Mouse (Mus musculus) spleen, postnatal 4 days (tissue): ENCODE results near the gene Spns2.
"Not testable (repeated sequence)": the region's sequence is repeated elsewhere in the genome, so short reads cannot be mapped to it uniquely, and the experiment has no call there.

ENCODE experiments used
- DNase-seq, 2 experiments: peaks; one replicate each; pipeline ENCODE4 v3.0.0; 2022; ENCODE audit warnings: low spot score in 2 of 2

Gene Spns2

GRCm38 (mm10) chr11:72436756-72437650 is 52.7 kb downstream of the Spns2 start:
- DNase-seq, result no peak

GRCm38 (mm10) chr11:72436271-72436670 is 53.4 kb downstream of the Spns2 start:
- DNase-seq, result no peak

DNA sequence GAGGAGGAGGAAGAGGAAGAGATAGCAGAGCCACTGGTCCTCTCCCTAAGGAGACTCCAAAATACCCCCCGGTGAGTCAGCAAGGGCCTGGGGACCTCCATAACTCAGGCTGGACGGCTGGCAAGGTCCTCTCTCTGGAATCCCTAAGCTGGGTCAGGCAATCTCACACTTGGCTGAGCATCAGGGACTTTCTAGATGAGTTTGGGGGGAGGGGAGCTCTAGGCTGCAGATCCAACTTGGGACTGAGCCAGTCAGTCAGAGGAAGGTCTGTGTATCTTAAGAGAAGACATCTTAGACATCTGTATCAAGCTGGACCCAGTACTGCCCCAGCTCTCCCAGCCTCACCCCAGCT is 54.0 kb downstream of the Spns2 start:
- DNase-seq, result no peak

DNA sequence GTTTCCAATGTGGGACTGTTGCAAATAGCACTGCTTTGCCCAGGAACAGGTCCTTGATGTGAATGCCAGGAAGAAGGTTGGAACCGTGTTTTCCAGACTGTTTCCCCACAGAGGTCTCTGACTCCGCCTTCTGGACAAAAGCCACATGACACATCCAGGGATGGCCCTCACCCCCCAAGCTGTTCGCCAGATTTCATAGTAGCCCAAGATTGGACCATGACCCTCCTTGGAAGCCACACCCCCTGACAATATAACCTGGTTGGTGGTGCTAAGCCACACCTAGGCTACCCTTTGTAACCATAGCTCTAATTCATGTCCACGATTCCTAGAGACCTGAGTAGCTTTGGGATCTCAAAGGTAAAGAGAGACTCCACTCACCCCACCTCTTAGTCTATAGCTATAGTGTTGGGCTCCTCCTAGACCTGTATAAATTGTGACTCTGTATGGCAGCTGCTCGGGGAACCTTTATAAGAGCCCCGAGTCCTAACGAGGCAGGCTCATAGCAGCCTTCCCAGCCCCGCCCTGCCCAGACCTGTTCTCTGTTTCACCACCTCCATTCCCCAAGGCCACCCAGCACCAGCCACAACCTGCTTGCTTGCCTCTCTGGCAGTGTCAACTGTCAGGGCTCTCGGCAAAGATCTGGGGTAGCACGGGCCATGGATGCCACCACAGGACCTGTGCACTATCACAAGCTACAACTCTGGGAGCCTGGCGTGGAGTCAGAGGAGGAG is 54.6 kb downstream of the Spns2 start, which contains the start of gene Ggt6:
Gene Ggt6, plus strand, starts transcription at position 564 of the 731 bp plus-strand sequence.
- DNase-seq, result no peak

- not testable (repeated sequence) for DNase-seq
Measured at GRCm38 (mm10) chr11:72430311-72431068, 59.2 kb downstream of the Spns2 start.

GRCm38 (mm10) chr11:72429288-72429690 is 60.4 kb downstream of the Spns2 start:
- DNase-seq, result peak; percentile 78 to 85

GRCm38 (mm10) chr11:72428694-72429093 is 61.0 kb downstream of the Spns2 start:
- DNase-seq, result peak; percentile 78 to 94

- no peak for DNase-seq
Measured at GRCm38 (mm10) chr11:72426884-72427283, 62.8 kb downstream of the Spns2 start.

- no peak for DNase-seq
Measured at GRCm38 (mm10) chr11:72425201-72425600, 64.5 kb downstream of the Spns2 start.

DNA sequence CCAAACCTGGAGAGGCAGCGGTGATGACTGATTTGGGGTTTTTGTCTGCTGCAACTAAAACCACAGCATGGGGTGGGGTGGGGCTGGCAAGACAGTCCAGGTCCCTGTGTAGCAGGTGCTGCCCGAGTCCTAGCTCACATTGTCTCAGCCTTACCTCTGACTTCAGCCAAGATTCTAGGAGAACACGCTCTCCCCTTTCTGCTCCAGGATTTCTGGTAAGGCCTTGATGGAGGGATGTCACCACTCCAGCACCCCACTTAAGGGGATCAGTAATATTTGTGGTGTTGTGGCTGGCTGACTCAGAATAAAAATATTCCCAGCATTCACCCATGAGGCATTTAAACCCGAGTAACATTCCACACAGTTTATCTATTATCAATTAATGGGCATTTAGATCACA is 66.0 kb downstream of the Spns2 start:
- no peak for DNase-seq

DNA sequence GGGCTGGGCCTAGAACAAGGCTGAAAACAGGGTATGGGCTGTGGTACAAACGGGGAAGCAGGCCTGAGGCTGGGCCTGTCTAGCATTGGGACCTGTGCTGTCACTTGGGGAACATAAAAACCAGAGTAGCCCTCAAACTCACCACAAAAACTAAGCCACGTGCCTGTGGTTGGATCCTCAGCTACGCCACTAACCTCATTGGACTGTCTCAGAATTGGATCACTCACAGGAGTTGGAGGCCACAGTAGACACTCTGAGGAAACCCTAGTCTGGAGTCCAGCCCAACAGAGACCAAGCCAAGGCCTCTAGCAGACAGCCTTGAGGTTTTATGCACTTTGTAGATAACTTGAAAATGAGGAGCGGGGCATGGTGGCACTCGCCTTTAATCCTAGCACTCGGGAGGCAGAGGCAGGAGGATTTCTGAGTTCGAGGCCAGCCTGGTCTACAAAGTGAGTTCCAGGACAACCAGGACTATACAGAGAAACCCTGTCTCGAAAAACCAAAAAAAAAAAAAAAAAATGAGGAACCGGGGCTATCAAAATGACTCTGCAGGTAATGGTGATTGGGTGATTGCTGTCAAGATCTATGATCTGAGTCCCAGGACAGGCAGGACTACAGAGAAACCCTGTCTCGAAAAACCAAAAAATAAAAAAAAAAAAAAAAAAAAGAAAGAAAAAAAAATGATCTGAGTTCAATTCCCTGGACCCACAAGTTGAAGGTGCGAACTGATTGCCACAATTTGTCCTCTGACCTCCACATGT is 68.0 kb downstream of the Spns2 start:
- DNase-seq, result no peak

DNA sequence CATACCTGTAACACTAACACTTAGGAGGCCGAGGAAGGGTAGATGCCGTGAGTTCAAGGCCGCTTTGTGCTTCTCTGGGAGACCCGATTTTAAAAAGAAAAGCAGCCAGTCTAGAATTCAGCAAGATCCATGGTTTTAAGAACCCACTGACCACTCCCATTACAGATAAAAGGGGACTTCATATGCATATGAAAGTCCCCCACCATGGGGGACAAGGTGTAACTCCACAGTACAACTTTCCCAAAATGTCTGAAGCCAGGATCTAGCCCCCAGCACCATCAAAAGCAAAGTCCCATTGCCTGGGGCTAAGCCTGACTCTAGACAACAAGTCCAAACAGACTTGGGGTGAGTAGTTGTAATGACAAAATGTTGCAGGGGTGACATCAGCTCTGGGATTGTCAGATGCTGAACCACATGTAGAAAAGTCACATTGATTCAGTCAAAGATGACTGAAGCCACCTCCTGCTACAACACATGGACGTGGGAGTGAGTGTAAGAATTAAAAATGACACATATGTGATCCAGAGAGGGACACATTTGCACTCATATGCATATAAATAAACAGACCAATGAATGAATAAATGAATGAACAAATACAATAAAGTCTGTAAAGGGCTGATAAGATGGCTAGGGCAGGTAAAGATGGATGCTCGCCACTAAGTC is 69.1 kb downstream of the Spns2 start:
- no peak for DNase-seq

DNA sequence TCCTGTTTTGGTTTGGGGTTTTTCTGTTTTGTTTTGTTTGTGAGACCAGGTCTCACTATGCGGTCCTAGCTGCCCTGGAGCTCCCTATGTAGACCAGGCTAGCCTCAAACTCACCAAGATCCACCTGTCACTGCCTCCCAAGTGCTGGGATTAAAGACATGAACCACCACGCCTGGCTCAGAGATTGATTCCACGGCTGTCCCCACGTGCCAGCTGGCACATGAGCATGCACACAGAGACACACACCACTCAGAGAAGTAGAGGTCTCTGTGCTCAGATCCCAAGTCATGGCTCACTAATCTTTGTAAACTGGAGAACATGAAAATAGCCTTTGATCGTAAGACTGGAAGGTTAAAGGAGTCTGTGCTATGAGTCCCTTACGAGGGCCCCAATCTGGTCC is 70.7 kb downstream of the Spns2 start:
- no peak for DNase-seq

- DNase-seq, result no peak
Measured at GRCm38 (mm10) chr11:72418227-72418626, 71.5 kb downstream of the Spns2 start.

- no peak for DNase-seq
Measured at GRCm38 (mm10) chr11:72417376-72417775, 72.3 kb downstream of the Spns2 start.

GRCm38 (mm10) chr11:72416666-72417065 is 73.0 kb downstream of the Spns2 start:
- no peak for DNase-seq

DNA sequence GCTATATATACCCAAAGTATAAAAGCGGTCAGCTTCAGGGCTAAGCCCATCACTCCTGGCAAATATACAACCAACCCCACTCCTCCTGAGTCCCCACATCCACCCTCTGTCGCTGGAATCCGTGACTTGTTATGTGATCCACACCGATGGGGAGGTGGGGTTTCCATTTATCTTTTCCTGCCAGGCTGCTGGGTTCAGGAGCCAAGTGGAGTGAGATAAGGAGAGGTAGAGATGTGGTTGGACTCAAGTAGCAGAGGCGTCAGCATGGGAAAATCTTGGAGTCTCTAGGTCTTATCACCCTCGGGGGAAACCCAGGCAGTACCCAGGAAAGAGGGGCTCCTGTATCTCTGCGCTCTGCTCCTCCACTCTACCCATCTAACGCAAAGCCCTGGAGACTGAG is 74.5 kb downstream of the Spns2 start:
- DNase-seq, result no peak

GRCm38 (mm10) chr11:72413601-72414190 is 76.0 kb downstream of the Spns2 start:
- DNase-seq, result no peak

DNA sequence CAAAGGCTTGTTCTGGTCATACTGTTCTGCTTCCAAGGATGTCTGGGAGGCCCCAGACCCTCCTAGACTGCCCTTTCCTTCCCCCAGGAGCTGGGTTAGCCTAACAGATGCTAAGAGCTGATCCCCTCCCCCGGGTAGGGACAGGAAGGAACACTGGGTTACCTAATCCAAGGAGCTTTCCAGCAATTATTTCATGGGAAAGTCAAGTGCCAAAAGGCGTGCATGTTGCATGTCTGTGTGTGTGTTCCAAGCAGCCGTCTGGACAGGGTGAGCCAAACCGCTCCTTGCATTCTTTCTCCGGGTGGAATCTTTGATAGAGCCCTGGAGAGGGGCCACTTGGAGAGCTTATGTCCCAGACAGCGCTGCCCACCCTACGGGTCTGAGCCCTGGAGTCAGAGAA is 76.7 kb downstream of the Spns2 start:
- DNase-seq, result no peak

DNA sequence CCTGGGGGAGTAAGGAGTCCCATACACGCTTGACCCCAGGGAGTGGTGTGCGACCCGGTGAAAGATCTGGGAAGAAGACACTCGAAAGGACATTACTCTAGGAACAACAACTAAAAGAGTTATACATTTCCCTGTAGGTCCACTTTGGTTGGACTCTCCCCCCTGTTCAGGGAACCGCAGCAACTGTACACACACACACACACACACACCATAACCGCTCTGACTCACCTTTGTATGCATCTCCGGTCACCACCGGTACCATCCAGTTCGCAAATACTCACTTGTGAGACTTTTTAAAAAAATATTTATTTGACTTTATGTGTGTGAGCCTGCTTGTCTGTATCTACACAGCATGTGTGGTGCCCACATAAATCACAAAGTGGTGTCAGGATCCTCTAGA is 77.8 kb downstream of the Spns2 start:
- DNase-seq, result no peak
